Mouse (Mus musculus): ENCODE results near the gene Nbeal2. TPM values are rescaled to one million over a fixed set of nuclear protein-coding genes. Genes with fewer than 3 reads are reported as not detected.

The Nbeal2 gene
- total RNA-seq, 2 experiments from 2014 or later: 2.9 to 3.2 TPM

- DNase-seq: no peak
Measured at GRCm38 (mm10) chr9:110582161-110582560, 71.8 kb downstream of the Nbeal2 start.

Small RNA genes within 50 kb of the gene (microRNA-seq; reads per million reads assigned to microRNA genes)
- 0 reads per million in 2 experiments for gene Mir8107 (ENCODE audit: borderline replicate concordance in 2 of 2)

Other genes with a start within 250 kb of the Nbeal2 start
- gene Ptpn23, start 245.9 kb downstream of the Nbeal2 start, total RNA-seq (2021): 1 to 10 TPM; 6.9 to 8.1 TPM
- not detected for gene Ngp, start 234.4 kb downstream of the Nbeal2 start, total RNA-seq (2021)
- gene Klhl18, start 177.5 kb downstream of the Nbeal2 start, total RNA-seq (2021): 1 to 10 TPM; 7.5 to 9.4 TPM
- gene Kif9, start 177.2 kb downstream of the Nbeal2 start, total RNA-seq (2021): under 1 TPM in 1 of 2 experiments, not detected in 1; 0.26 TPM
- gene Setd2, start 121.6 kb downstream of the Nbeal2 start, total RNA-seq (2021): 10 to 100 TPM; 25.7 to 28.2 TPM
- gene Nradd, start 29.7 kb downstream of the Nbeal2 start, total RNA-seq (2021): under 1 TPM; 0.80 to 0.87 TPM
- 10 to 100 TPM; 46.9 to 47.1 TPM for gene Ccdc12, start 2.3 kb upstream of the Nbeal2 start, total RNA-seq (2021)
- 100 to 1,000 TPM; 119 to 840 TPM for gene Myl3, start 87.7 kb upstream of the Nbeal2 start, total RNA-seq (2021)
- 1 to 10 TPM; 1.3 to 2.4 TPM for gene Pth1r, start 93.0 kb upstream of the Nbeal2 start, total RNA-seq (2021)
- not detected for gene Prss42, start 144.0 kb upstream of the Nbeal2 start, total RNA-seq (2021)
- gene Prss44, start 159.8 kb upstream of the Nbeal2 start, total RNA-seq (2021): not detected
- gene Prss43, start 172.5 kb upstream of the Nbeal2 start, total RNA-seq (2021): not detected
- gene Prss45, start 180.4 kb upstream of the Nbeal2 start, total RNA-seq (2021): not detected
- not detected for gene Prss46, start 190.3 kb upstream of the Nbeal2 start, total RNA-seq (2021)
- gene Prss50, start 203.8 kb upstream of the Nbeal2 start, total RNA-seq (2021): not detected
- gene Als2cl, start 225.7 kb upstream of the Nbeal2 start, total RNA-seq (2021): 1 to 10 TPM; 3.9 to 8.2 TPM
- gene Tmie, start 226.0 kb upstream of the Nbeal2 start, total RNA-seq (2021): under 1 TPM; 0.43 to 0.62 TPM